Mouse (Mus musculus) brain, embryonic 14.5 days (tissue): Measurements from ENCODE around the gene Gng7. TPM values are rescaled to one million over a fixed set of nuclear protein-coding genes. Genes with fewer than 3 reads are reported as not detected.

Experiments used
- DNase-seq: peaks from one replicate; pipeline ENCODE4 v3.0.0-alpha.2; 2011; ENCODE audit warnings: low read depth
- CTCF ChIP-seq: fragments of 200-500 bp; IDR thresholded peaks from 2 replicates; pipeline ENCODE4 v1.5.1; 2012; ENCODE audit warnings: inconsistent platforms, mild to moderate bottlenecking, moderate library complexity, borderline replicate concordance; ENCODE audit not compliant: insufficient read depth, insufficient read length; ENCODE audit errors: extremely low read depth
- POLR2A ChIP-seq: fragments of 200-500 bp; IDR thresholded peaks from 2 replicates; pipeline ENCODE4 v1.6.1; 2012; ENCODE audit warnings: mild to moderate bottlenecking, inconsistent platforms, borderline replicate concordance; ENCODE audit not compliant: poor library complexity, insufficient read depth, insufficient read length, severe bottlenecking; ENCODE audit errors: extremely low read depth
- polyA plus RNA-seq: library from polyadenylated mRNA; depleted of rRNA; stranded (reverse); fragments of >200 nt; gene quantifications from 2 replicates; pipeline ENCODE4 v1.2.3, GENCODE M21; 2012

The Gng7 gene
- polyA plus RNA-seq, 1 experiment: 13.3 TPM

- no peak for DNase-seq
- TF ChIP-seq POLR2A (no peak), CTCF (no peak)
Measured at GRCm38 (mm10) chr10:80949081-80949480, 65.7 kb downstream of the Gng7 start.

- DNase-seq: peak; percentile 23
- no peak for TF ChIP-seq POLR2A
Measured at GRCm38 (mm10) chr10:80948570-80948969, 66.2 kb downstream of the Gng7 start.

- TF ChIP-seq POLR2A (no peak), CTCF (no peak)
- DNase-seq: peak; percentile 43
Measured at GRCm38 (mm10) chr10:80947802-80948201, 66.9 kb downstream of the Gng7 start.

GRCm38 (mm10) chr10:80946684-80947437 lies 67.9 kb downstream of the Gng7 start:
- peak; percentile 53; the same call in 1 of the 2 replicates for TF ChIP-seq CTCF
- TF ChIP-seq POLR2A: no peak
- DNase-seq: no peak

- TF ChIP-seq CTCF (no peak), POLR2A (no peak)
- no peak for DNase-seq
Measured at GRCm38 (mm10) chr10:80944231-80944630, 70.5 kb downstream of the Gng7 start.

GRCm38 (mm10) chr10:80943701-80944100 lies 71.0 kb downstream of the Gng7 start:
- TF ChIP-seq POLR2A (no peak), CTCF (no peak)
- no peak for DNase-seq

- DNase-seq: no peak
- no peak for TF ChIP-seq POLR2A
- no peak for TF ChIP-seq CTCF
Measured at GRCm38 (mm10) chr10:80942919-80943318, 71.8 kb downstream of the Gng7 start.

- TF ChIP-seq CTCF: no peak
- no peak for TF ChIP-seq POLR2A
- DNase-seq: no peak
Measured at GRCm38 (mm10) chr10:80940988-80941347, 73.8 kb downstream of the Gng7 start.

- DNase-seq: peak; percentile 14
- TF ChIP-seq POLR2A (no peak), CTCF (no peak)
Measured at GRCm38 (mm10) chr10:80940320-80940987, 74.3 kb downstream of the Gng7 start.

GRCm38 (mm10) chr10:80939671-80940070 lies 75.1 kb downstream of the Gng7 start:
- no peak for TF ChIP-seq POLR2A
- peak; percentile 92 for DNase-seq

- no peak for TF ChIP-seq POLR2A
- TF ChIP-seq CTCF: no peak
- peak; percentile 60 for DNase-seq
Measured at GRCm38 (mm10) chr10:80938831-80939550, 75.8 kb downstream of the Gng7 start.

GRCm38 (mm10) chr10:80937646-80938045 lies 77.1 kb downstream of the Gng7 start:
- DNase-seq: peak; percentile 74

GRCm38 (mm10) chr10:80936810-80937164 lies 78.0 kb downstream of the Gng7 start:
- no peak for DNase-seq
- TF ChIP-seq CTCF (no peak), POLR2A (no peak)

More at GRCm38 (mm10) chr10:80937646-80938045, 77.1 kb downstream of the Gng7 start:
- no peak for TF ChIP-seq CTCF
